Mouse (Mus musculus) G1E (cell line): Measurements from ENCODE around the gene Rab5c.

Experiments
- CTCF ChIP-seq: IDR thresholded peaks from 2 replicates; pipeline ENCODE4 v1.5.1; 2012; ENCODE audit warnings: low read depth, low read length, inconsistent platforms, mixed read lengths
- GATA1 ChIP-seq: IDR thresholded peaks from 2 replicates; pipeline ENCODE4 v1.6.1; 2012; ENCODE audit warnings: borderline replicate concordance, low read length, inconsistent platforms, mixed read lengths
- GATA2 ChIP-seq: IDR thresholded peaks from 2 replicates; pipeline ENCODE4 v1.6.1; 2012; ENCODE audit warnings: low read depth, low read length, inconsistent platforms, borderline replicate concordance
- TAL1 ChIP-seq: conservative IDR thresholded peaks from 2 replicates; pipeline ENCODE4 v1.6.1; 2012; ENCODE audit warnings: low read depth, low read length, inconsistent platforms, mixed read lengths

- TF ChIP-seq GATA2, result no peak
- TF ChIP-seq CTCF, result no peak
- no peak for TF ChIP-seq TAL1
- no peak for TF ChIP-seq GATA1
Observed at GRCm38 (mm10) chr11:100684084-100684483, 53.9 kb downstream of the Rab5c start.
